Mouse (Mus musculus): ENCODE data around the gene Yif1b. TPM values are rescaled to one million over a fixed set of nuclear protein-coding genes. Genes with fewer than 3 reads are reported as not detected.

The Yif1b gene
- polyA plus RNA-seq, 1 experiment from 2014 or later: 107 TPM

GRCm38 (mm10) chr7:29293131-29294065 is 55.3 kb downstream of the Yif1b start:
- Histone ChIP-seq H3K4me2 (no peak overlapping the region), H3K36me3 (no peaks in the 10 kb centered on the region), H3K4me3 (no peak overlapping the region), H3K9me3 (no peaks in the 10 kb centered on the region), H3K27ac (replicated peaks) (peak overlapping the region; percentile 80), H3K9ac (peak overlapping the region; percentile 29; the same call in 1 of the 2 replicates), H3K27me3 (replicated peaks) (peaks cover 51% of the 10 kb centered on the region), H3K4me1 (peaks cover 50% of the 10 kb centered on the region)
- whole genome bisulfite sequencing: 44% methylated on average over 19 of the region's 19 CpGs
- no peak for ATAC-seq (ENCODE audit: extremely low read depth, insufficient number of reproducible peaks, low FRiP score, low TSS enrichment)

GRCm38 (mm10) chr7:29294111-29294761 is 56.1 kb downstream of the Yif1b start:
- H3K9ac ChIP-seq: no peak overlapping the region
- H3K9me3 ChIP-seq: no peaks in the 10 kb centered on the region
- no peak overlapping the region for H3K4me2 ChIP-seq
- no peaks in the 10 kb centered on the region for H3K36me3 ChIP-seq
- no peak for ATAC-seq (ENCODE audit: extremely low read depth, insufficient number of reproducible peaks, low FRiP score, low TSS enrichment)
- no peak overlapping the region for H3K27ac ChIP-seq (replicated peaks)
- no peak overlapping the region for H3K4me3 ChIP-seq
- peaks cover 53% of the 10 kb centered on the region for H3K27me3 ChIP-seq (replicated peaks)
- WGBS: 64% methylated on average over 13 of the region's 13 CpGs
- peaks cover 42% of the 10 kb centered on the region for H3K4me1 ChIP-seq

- Histone ChIP-seq H3K4me3 (no peak overlapping the region), H3K4me2 (no peak overlapping the region), H3K36me3 (no peaks in the 10 kb centered on the region), H3K9me3 (no peaks in the 10 kb centered on the region), H3K27ac (replicated peaks) (no peak overlapping the region), H3K9ac (no peak overlapping the region), H3K27me3 (replicated peaks) (peaks cover 41% of the 10 kb centered on the region), H3K4me1 (peaks cover 25% of the 10 kb centered on the region)
- 67% methylated on average over 24 of the region's 24 CpGs for WGBS
- no peak for ATAC-seq (ENCODE audit: extremely low read depth, insufficient number of reproducible peaks, low FRiP score, low TSS enrichment)
These were observed 57.9 kb downstream of the Yif1b start for GRCm38 (mm10) chr7:29295861-29296647.

GRCm38 (mm10) chr7:29296998-29297397 is 58.9 kb downstream of the Yif1b start:
- Histone ChIP-seq H3K4me3 (no peak overlapping the region), H3K36me3 (no peaks in the 10 kb centered on the region), H3K9ac (no peak overlapping the region), H3K4me2 (peak overlapping the region; percentile 40; the same call in 1 of the 2 replicates), H3K9me3 (no peaks in the 10 kb centered on the region), H3K27ac (replicated peaks) (no peak overlapping the region), H3K4me1 (peaks cover 15% of the 10 kb centered on the region), H3K27me3 (replicated peaks) (peaks cover 41% of the 10 kb centered on the region)
- ATAC-seq (ENCODE audit: extremely low read depth, insufficient number of reproducible peaks, low FRiP score, low TSS enrichment): no peak
- WGBS: 10% methylated on average over 10 of the region's 10 CpGs

Other genes with a start within 250 kb of the Yif1b start
- gene Ryr1, start 113.2 kb upstream of the Yif1b start, polyA plus RNA-seq (2015; fragmentation: Nextera tagmentation; extraction: Ambion mirVana): 0.19 and 0.31 TPM in 2 replicates
- gene Rasgrp4, start 103.5 kb upstream of the Yif1b start, polyA plus RNA-seq (2015; fragmentation: Nextera tagmentation; extraction: Ambion mirVana): 0.56 and 0.62 TPM in 2 replicates
- 11.0 and 11.9 TPM in 2 replicates for gene Fam98c, start 82.1 kb upstream of the Yif1b start, polyA plus RNA-seq (2015; fragmentation: Nextera tagmentation; extraction: Ambion mirVana)
- gene Ggn, start 68.1 kb upstream of the Yif1b start, polyA plus RNA-seq (2015; fragmentation: Nextera tagmentation; extraction: Ambion mirVana): 0.33 and 0.48 TPM in 2 replicates
- 1.3 and 1.5 TPM in 2 replicates for gene Spred3, start 67.9 kb upstream of the Yif1b start, polyA plus RNA-seq (2015; fragmentation: Nextera tagmentation; extraction: Ambion mirVana)
- gene Psmd8, start 57.6 kb upstream of the Yif1b start, polyA plus RNA-seq (2015; fragmentation: Nextera tagmentation; extraction: Ambion mirVana): 209 and 219 TPM in 2 replicates
- gene Catsperg1, start 24.3 kb upstream of the Yif1b start, polyA plus RNA-seq (2015; fragmentation: Nextera tagmentation; extraction: Ambion mirVana): 0.41 and 0.42 TPM in 2 replicates
- 1.6 and 1.7 TPM in 2 replicates for gene Kcnk6, start 5.8 kb upstream of the Yif1b start, polyA plus RNA-seq (2015; fragmentation: Nextera tagmentation; extraction: Ambion mirVana)
- gene 2200002D01Rik, start 10.1 kb downstream of the Yif1b start, polyA plus RNA-seq (2015; fragmentation: Nextera tagmentation; extraction: Ambion mirVana): 5.7 and 7.3 TPM in 2 replicates
- 111 and 116 TPM in 2 replicates for gene Spint2, start 43.6 kb downstream of the Yif1b start, polyA plus RNA-seq (2015; fragmentation: Nextera tagmentation; extraction: Ambion mirVana)
- gene Ppp1r14a, start 51.0 kb downstream of the Yif1b start, polyA plus RNA-seq (2015; fragmentation: Nextera tagmentation; extraction: Ambion mirVana): 13.3 and 14.9 TPM in 2 replicates
- gene Dpf1, start 65.6 kb downstream of the Yif1b start, polyA plus RNA-seq (2015; fragmentation: Nextera tagmentation; extraction: Ambion mirVana): 2.0 and 3.7 TPM in 2 replicates